Mouse (Mus musculus) forebrain, postnatal 0 days (tissue): Measurements from ENCODE around the gene Mvd. TPM values are rescaled to one million over a fixed set of nuclear protein-coding genes. Genes with fewer than 3 reads are reported as not detected.

ENCODE experiments used
- ATAC-seq: fragments of 200-750 bp; cut with Nextera tagmentation; 2 replicates; pipeline ENCODE4 v1.8.0; 2017; ENCODE audit warnings: mild to moderate bottlenecking, moderate library complexity
- DNase-seq: peaks from one replicate; pipeline ENCODE4 v3.0.0-alpha.2; 2015
- H3K27ac ChIP-seq: fragments of 300-500 bp; sonication (generic); 2 replicates; pipeline ENCODE4 v1.5.1; 2014; ENCODE audit warnings: low read depth, mild to moderate bottlenecking, antibody characterized with exemption, low read length, moderate library complexity, mixed read lengths
- H3K27me3 ChIP-seq: fragments of 300-500 bp; sonication (generic); 2 replicates; pipeline ENCODE4 v1.6.1; 2014; ENCODE audit warnings: mild to moderate bottlenecking, low read length, mixed read lengths; ENCODE audit not compliant: insufficient read depth
- H3K36me3 ChIP-seq: fragments of 300-500 bp; sonication (generic); 2 replicates; pipeline ENCODE4 v1.6.1; 2014; ENCODE audit warnings: mild to moderate bottlenecking, moderate library complexity; ENCODE audit not compliant: insufficient read depth
- H3K4me1 ChIP-seq: fragments of 300-500 bp; sonication (generic); 2 replicates; pipeline ENCODE4 v1.6.1; 2014; ENCODE audit warnings: antibody characterized with exemption; ENCODE audit not compliant: insufficient read depth
- H3K4me2 ChIP-seq: fragments of 300-500 bp; sonication (generic); 2 replicates; pipeline ENCODE4 v1.6.1; 2014; ENCODE audit warnings: low read depth, mild to moderate bottlenecking, moderate library complexity
- H3K4me3 ChIP-seq: fragments of 300-500 bp; sonication (generic); 2 replicates; pipeline ENCODE4 v1.5.1; 2014; ENCODE audit warnings: low read depth, low read length, mixed read lengths
- H3K9ac ChIP-seq: fragments of 300-500 bp; sonication (generic); 2 replicates; pipeline ENCODE4 v1.6.1; 2014; ENCODE audit warnings: mild to moderate bottlenecking
- H3K9me3 ChIP-seq: fragments of 300-500 bp; sonication (generic); 2 replicates; pipeline ENCODE4 v1.6.1; 2016; ENCODE audit warnings: low read length
- CTCF ChIP-seq: sonication (generic); IDR thresholded peaks from 2 replicates; pipeline ENCODE4 v1.5.1; 2016; ENCODE audit warnings: antibody characterized with exemption, control low read depth, low read depth
- WGBS: fragments of 180-500 bp; shearing (Covaris S2); extraction: QIAGEN DNeasy Blood & Tissue Kit; methylation state at CpG from one replicate; pipeline ENCODE4 v1.1.7; 2014; 5-methylcytosine and 5-hydroxymethylcytosine counted together
- microRNA-seq, 2 experiments: library from miRNA; unstranded; fragments of <30 nt; microRNA quantifications; one replicate each; pipeline ENCODE4; 2016
- polyA plus RNA-seq: library from polyadenylated mRNA; unstranded; fragments of >200 nt; fragmentation: Nextera tagmentation; extraction: Ambion mirVana; gene quantifications from 2 replicates; pipeline ENCODE4 v1.2.1, GENCODE M21; 2015
- total RNA-seq: library from RNA; depleted of rRNA; stranded (reverse); fragments of >200 nt; gene quantifications from 2 replicates; pipeline ENCODE4 v1.2.3, GENCODE M21; 2014; rRNA removed

Mvd gene
- total and polyA plus RNA-seq, 2 experiments from 2014 or later, result 53.4 to 73.9 TPM

DNA sequence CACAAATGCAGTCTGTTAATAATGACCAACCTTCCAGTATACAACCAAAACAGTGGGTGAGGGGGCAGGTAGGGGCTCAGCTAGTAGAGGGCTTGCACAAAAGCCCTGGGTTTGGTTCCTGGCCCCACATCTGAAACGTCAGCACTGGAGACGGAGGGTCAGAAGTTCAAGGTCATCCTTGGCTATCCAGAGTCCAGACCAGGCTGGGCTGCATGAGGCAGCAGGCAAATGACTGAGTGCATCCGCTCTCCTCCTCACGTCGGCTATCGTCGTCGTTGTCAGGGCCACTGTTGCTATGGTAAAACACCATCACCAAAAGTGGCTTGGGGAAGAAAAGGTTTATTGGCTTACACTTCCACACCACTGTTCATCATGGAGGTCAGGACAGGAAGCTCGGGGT lies 28.9 kb downstream of the Mvd start:
- no peak for DNase-seq
- H3K36me3 ChIP-seq, result peaks cover 90% of the 10 kb centered on the region
- H3K4me3 ChIP-seq, result no peak overlapping the region
- no peak for TF ChIP-seq CTCF
- no peaks in the 10 kb centered on the region for H3K4me1 ChIP-seq
- H3K9me3 ChIP-seq, result no peaks in the 10 kb centered on the region
- ATAC-seq, result no peak
- no peak overlapping the region for H3K4me2 ChIP-seq
- 89% methylated on average over 9 of the region's 9 CpGs for WGBS
- H3K27me3 ChIP-seq, result no peaks in the 10 kb centered on the region
- H3K27ac ChIP-seq, result no peak overlapping the region
- H3K9ac ChIP-seq, result no peak overlapping the region

GRCm38 (mm10) chr8:122407678-122408077 lies 35.5 kb downstream of the Mvd start:
- no peak overlapping the region for H3K4me2 ChIP-seq
- H3K27ac ChIP-seq, result no peak overlapping the region
- no peak for TF ChIP-seq CTCF
- H3K27me3 ChIP-seq, result no peaks in the 10 kb centered on the region
- H3K4me3 ChIP-seq, result no peak overlapping the region
- peaks cover 93% of the 10 kb centered on the region for H3K36me3 ChIP-seq
- no peaks in the 10 kb centered on the region for H3K9me3 ChIP-seq
- no peak for ATAC-seq
- no peaks in the 10 kb centered on the region for H3K4me1 ChIP-seq
- 96% methylated on average over 7 of the region's 7 CpGs for WGBS
- no peak for DNase-seq
- H3K9ac ChIP-seq, result no peak overlapping the region

- TF ChIP-seq CTCF, result no peak
Measured at GRCm38 (mm10) chr8:122405146-122405805, 37.9 kb downstream of the Mvd start.

DNA sequence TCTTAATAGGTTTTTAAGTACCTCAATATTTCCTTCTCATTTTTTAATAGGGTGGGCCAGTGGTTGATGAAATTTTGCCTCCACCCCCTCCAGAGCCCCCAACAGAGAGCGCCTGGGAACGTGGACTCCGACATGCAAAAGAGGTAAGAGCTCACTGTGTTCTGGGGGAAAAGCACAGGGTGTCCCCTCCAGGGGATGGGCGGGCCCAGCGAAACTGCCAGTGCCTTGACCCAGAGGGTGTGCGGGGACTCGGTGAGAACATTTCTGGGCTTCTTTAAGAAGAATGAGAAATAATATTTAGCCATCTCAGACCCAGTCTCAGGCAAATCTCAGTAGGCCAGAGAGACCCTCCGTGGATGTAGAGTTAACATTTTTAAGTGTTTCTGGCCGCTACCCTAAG lies 45.0 kb downstream of the Mvd start:
- H3K9me3 ChIP-seq, result no peaks in the 10 kb centered on the region
- no peak overlapping the region for H3K4me3 ChIP-seq
- WGBS, result 95% methylated on average over 9 of the region's 9 CpGs
- H3K27ac ChIP-seq, result no peak overlapping the region
- H3K36me3 ChIP-seq, result peaks cover 82% of the 10 kb centered on the region
- no peak for ATAC-seq
- H3K4me1 ChIP-seq, result no peaks in the 10 kb centered on the region
- no peak for TF ChIP-seq CTCF
- H3K9ac ChIP-seq, result no peak overlapping the region
- H3K4me2 ChIP-seq, result no peak overlapping the region
- H3K27me3 ChIP-seq, result no peaks in the 10 kb centered on the region
- no peak for DNase-seq

More at GRCm38 (mm10) chr8:122405146-122405805, 37.9 kb downstream of the Mvd start:
- DNase-seq (no peak), ATAC-seq (no peak)
- WGBS, result 93% methylated on average over 9 of the region's 9 CpGs
- Histone ChIP-seq H3K36me3 (peaks cover 93% of the 10 kb centered on the region), H3K4me2 (no peak overlapping the region), H3K27me3 (no peaks in the 10 kb centered on the region), H3K4me1 (no peaks in the 10 kb centered on the region), H3K27ac (no peak overlapping the region), H3K4me3 (no peak overlapping the region), H3K9me3 (no peaks in the 10 kb centered on the region), H3K9ac (no peak overlapping the region)

- H3K27ac ChIP-seq, result no peak overlapping the region
- WGBS, result 84% methylated on average over 6 of the region's 6 CpGs
- H3K4me1 ChIP-seq, result no peaks in the 10 kb centered on the region
- H3K36me3 ChIP-seq, result peaks cover 63% of the 10 kb centered on the region
- H3K9me3 ChIP-seq, result no peaks in the 10 kb centered on the region
- H3K4me2 ChIP-seq, result no peak overlapping the region
- no peaks in the 10 kb centered on the region for H3K27me3 ChIP-seq
- DNase-seq, result no peak
- no peak overlapping the region for H3K9ac ChIP-seq
- no peak for ATAC-seq
- no peak for TF ChIP-seq CTCF
- H3K4me3 ChIP-seq, result no peak overlapping the region
Measured at GRCm38 (mm10) chr8:122395291-122395690, 47.9 kb downstream of the Mvd start.

DNA sequence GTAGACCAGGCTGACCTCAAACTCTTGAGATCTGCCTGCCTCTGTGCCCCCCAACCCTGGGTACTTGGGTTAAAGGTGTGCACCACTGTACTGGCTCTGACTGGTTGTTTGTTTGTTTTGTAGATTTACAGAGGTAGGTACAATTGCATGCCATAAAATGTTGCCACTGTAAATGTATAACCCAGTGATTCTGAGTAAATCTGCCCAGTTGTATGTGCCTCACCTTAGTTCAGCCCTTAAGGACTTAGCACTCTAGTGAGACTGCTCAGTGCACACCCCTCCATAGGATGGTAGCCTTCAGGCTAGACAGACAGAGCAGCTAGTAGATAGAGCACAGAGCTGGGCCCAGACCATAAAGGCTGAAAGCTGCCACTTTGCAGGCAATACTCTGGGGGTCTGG lies 49.5 kb downstream of the Mvd start:
- DNase-seq (no peak), ATAC-seq (no peak)
- Histone ChIP-seq H3K27ac (no peak overlapping the region), H3K4me3 (no peak overlapping the region), H3K9ac (no peak overlapping the region), H3K4me2 (no peak overlapping the region), H3K36me3 (peaks cover 56% of the 10 kb centered on the region), H3K9me3 (no peaks in the 10 kb centered on the region), H3K27me3 (no peaks in the 10 kb centered on the region), H3K4me1 (no peaks in the 10 kb centered on the region)
- TF ChIP-seq CTCF, result no peak

DNA sequence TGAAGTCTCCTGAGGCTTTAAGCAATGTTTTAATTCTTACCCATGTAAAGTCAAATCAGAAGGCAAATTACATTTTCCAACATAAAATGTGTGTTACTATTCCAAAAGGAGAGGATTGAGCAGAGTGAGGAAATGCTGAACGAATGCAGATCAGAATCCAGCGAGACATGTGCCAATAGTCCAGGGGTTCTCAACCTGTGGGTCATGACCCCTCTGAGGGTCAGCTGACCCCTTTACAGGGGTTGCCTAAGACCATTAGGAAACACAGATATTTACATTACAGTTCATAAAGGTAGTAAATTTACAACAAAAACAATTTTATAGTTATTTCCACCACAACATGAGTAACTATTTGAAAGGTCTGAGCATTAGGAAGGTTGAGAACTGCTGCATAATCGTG lies 52.5 kb downstream of the Mvd start:
- H3K9ac ChIP-seq, result no peak overlapping the region
- TF ChIP-seq CTCF, result no peak
- no peak overlapping the region for H3K27ac ChIP-seq
- 94% methylated on average over 3 of the region's 3 CpGs for WGBS
- H3K4me1 ChIP-seq, result no peaks in the 10 kb centered on the region
- ATAC-seq (no peak), DNase-seq (no peak)
- peaks cover 65% of the 10 kb centered on the region for H3K36me3 ChIP-seq
- H3K9me3 ChIP-seq, result no peaks in the 10 kb centered on the region
- H3K4me2 ChIP-seq, result no peak overlapping the region
- H3K27me3 ChIP-seq, result no peaks in the 10 kb centered on the region
- H3K4me3 ChIP-seq, result no peak overlapping the region

GRCm38 (mm10) chr8:122389357-122389756 lies 53.9 kb downstream of the Mvd start:
- peak; percentile 23; the same call in 1 of the 2 replicates for TF ChIP-seq CTCF
- no peak overlapping the region for H3K4me2 ChIP-seq
- no peaks in the 10 kb centered on the region for H3K4me1 ChIP-seq
- H3K4me3 ChIP-seq, result no peak overlapping the region
- 87% methylated on average over 3 of the region's 3 CpGs for WGBS
- DNase-seq (no peak), ATAC-seq (no peak)
- no peak overlapping the region for H3K9ac ChIP-seq
- peaks cover 69% of the 10 kb centered on the region for H3K36me3 ChIP-seq
- H3K27me3 ChIP-seq, result no peaks in the 10 kb centered on the region
- H3K9me3 ChIP-seq, result no peaks in the 10 kb centered on the region
- no peak overlapping the region for H3K27ac ChIP-seq

Small RNA genes lying within 50 kb of the gene (microRNA-seq; reads per million reads assigned to microRNA genes)
- gene Gm24366, result 0 reads per million in 2 experiments

Other genes with a start within 250 kb of the Mvd start
- gene Zfpm1, start 161.3 kb downstream of the Mvd start, total RNA-seq, result 9.5 and 10.1 TPM in 2 replicates
- gene Zfpm1, start 161.3 kb downstream of the Mvd start, polyA plus RNA-seq, result 0.87 and 1.1 TPM in 2 replicates
- 0.77 TPM in 1 of 2 replicates, not detected in the other for gene Trhr2, start 82.7 kb downstream of the Mvd start, total RNA-seq
- gene Trhr2, start 82.7 kb downstream of the Mvd start, polyA plus RNA-seq, result 0.27 TPM in 1 of 2 replicates, not detected in the other
- 38.1 and 40.9 TPM in 2 replicates for gene Zc3h18, start 66.8 kb downstream of the Mvd start, total RNA-seq
- 23.8 and 27.3 TPM in 2 replicates for gene Zc3h18, start 66.8 kb downstream of the Mvd start, polyA plus RNA-seq
- gene Il17c, start 21.4 kb downstream of the Mvd start, total RNA-seq, result 0.67 TPM in 1 of 2 replicates, not detected in the other
- not detected in 2 replicates for gene Il17c, start 21.4 kb downstream of the Mvd start, polyA plus RNA-seq
- gene Cyba, start 10.5 kb downstream of the Mvd start, total RNA-seq, result 14.2 and 17.9 TPM in 2 replicates
- 37.9 and 40.6 TPM in 2 replicates for gene Cyba, start 10.5 kb downstream of the Mvd start, polyA plus RNA-seq
- gene Snai3, start 17.3 kb upstream of the Mvd start, total RNA-seq, result 0.23 TPM in 1 of 2 replicates, not detected in the other
- gene Snai3, start 17.3 kb upstream of the Mvd start, polyA plus RNA-seq, result not detected in 2 replicates
- gene Rnf166, start 32.6 kb upstream of the Mvd start, total RNA-seq, result 32.1 TPM in 2 replicates
- 26.2 and 26.5 TPM in 2 replicates for gene Rnf166, start 32.6 kb upstream of the Mvd start, polyA plus RNA-seq
- gene Ctu2, start 32.7 kb upstream of the Mvd start, total RNA-seq, result 58.0 and 69.7 TPM in 2 replicates
- 89.7 and 99.5 TPM in 2 replicates for gene Ctu2, start 32.7 kb upstream of the Mvd start, polyA plus RNA-seq
- gene Piezo1, start 107.9 kb upstream of the Mvd start, total RNA-seq, result 11.6 and 15.1 TPM in 2 replicates
- gene Piezo1, start 107.9 kb upstream of the Mvd start, polyA plus RNA-seq, result 1.2 and 1.4 TPM in 2 replicates
- 11.5 and 14.9 TPM in 2 replicates for gene Cdt1, start 124.6 kb upstream of the Mvd start, total RNA-seq
- 6.1 and 6.5 TPM in 2 replicates for gene Cdt1, start 124.6 kb upstream of the Mvd start, polyA plus RNA-seq
- 132 and 163 TPM in 2 replicates for gene Aprt, start 133.5 kb upstream of the Mvd start, total RNA-seq
- gene Aprt, start 133.5 kb upstream of the Mvd start, polyA plus RNA-seq, result 226 and 260 TPM in 2 replicates
- gene Galns, start 168.0 kb upstream of the Mvd start, total RNA-seq, result 8.8 and 12.8 TPM in 2 replicates
- 6.0 and 8.4 TPM in 2 replicates for gene Galns, start 168.0 kb upstream of the Mvd start, polyA plus RNA-seq
- gene Trappc2l, start 168.2 kb upstream of the Mvd start, total RNA-seq, result 15.3 and 31.8 TPM in 2 replicates
- gene Trappc2l, start 168.2 kb upstream of the Mvd start, polyA plus RNA-seq, result 137 and 157 TPM in 2 replicates
- not detected in 2 replicates for gene Pabpn1l, start 179.3 kb upstream of the Mvd start, total RNA-seq
- not detected in 2 replicates for gene Pabpn1l, start 179.3 kb upstream of the Mvd start, polyA plus RNA-seq